ENCODE assay signal across 22 mouse cellular contexts in genomic region chr11:116353535-116353934, GRCm38 (mm10). TPM values are rescaled to one million over a fixed set of nuclear protein-coding genes. Genes with fewer than 3 reads are reported as not detected.
"Had no signal": no experiment of that assay in that cellular context is flagged by ENCODE, and none has a peak within 500 bp of the region (broad histone marks: within the 10 kb centered on the region; RNA-seq: fewer than 3 reads in every experiment).

No protein-coding gene starts in this region.

- H3K27ac ChIP-seq: liver, embryonic 14.5 days; lung, embryonic 15.5 days; macrophage; midbrain, embryonic 12.5 days; neural tube, embryonic 13.5 days; neural tube, embryonic 15.5 days had no signal

- H3K4me1 ChIP-seq: lung, embryonic 15.5 days; midbrain, embryonic 12.5 days had no signal

- H3K4me3 ChIP-seq: lung, embryonic 15.5 days; megakaryocyte, embryonic 14.5 days; midbrain, embryonic 12.5 days; myocyte; neural tube, embryonic 13.5 days; neural tube, embryonic 15.5 days had no signal

- ATAC-seq: lung, postnatal 0 days; midbrain, embryonic 16.5 days had no signal

- DNase-seq: lung, adult 2 months; lung, postnatal 14 days; lung, postnatal 36 days; midbrain, embryonic 14.5 days; retina, postnatal 1 day; right cerebral cortex, adult 18-20 months; right cerebral cortex, postnatal 25 days; right cerebral cortex, postnatal 4 days; thymus, adult 18-20 months; thymus, postnatal 14 days; thymus, postnatal 36 days had no signal

- H3K27me3 ChIP-seq: lung, embryonic 15.5 days; midbrain, embryonic 12.5 days; neural tube, embryonic 13.5 days; neural tube, embryonic 15.5 days had no signal

- H3K4me2 ChIP-seq: lung, embryonic 15.5 days; midbrain, embryonic 12.5 days; neural tube, embryonic 13.5 days; neural tube, embryonic 15.5 days had no signal

- H3K9me3 ChIP-seq: lung, embryonic 15.5 days; midbrain, embryonic 12.5 days; neural tube, embryonic 13.5 days; neural tube, embryonic 15.5 days had no signal

- H3K9ac ChIP-seq: liver, embryonic 14.5 days; lung, embryonic 15.5 days; neural tube, embryonic 13.5 days; neural tube, embryonic 15.5 days had no signal

RNA-seq across cellular contexts. Expression of gene Foxj1, which starts 18.3 kb away (rescaled TPM):
- total RNA-seq: megakaryocyte progenitor cell, adult 5-6 weeks had no signal
- polyA plus RNA-seq: macrophage had no signal
